Mouse (Mus musculus): ENCODE results near the gene Cela2a.

- TF ChIP-seq CTCF (IDR thresholded peaks at IDR 0.05) = no peak
- TF ChIP-seq POLR2A (IDR thresholded peaks at IDR 0.05; ENCODE audit: insufficient read depth, low read depth, low read length) = no peak
These were observed 8.9 kb downstream of the Cela2a start for GRCm38 (mm10) chr4:141816776-141817655.
